Mouse (Mus musculus): ENCODE data around the gene Gm10376. TPM values are rescaled to one million over a fixed set of nuclear protein-coding genes. Genes with fewer than 3 reads are reported as not detected.

Gm10376 gene
- not detected for polyA plus RNA-seq (2017; shearing (Covaris generic))

GRCm38 (mm10) chr14:43015528-43015927 lies at the start of gene Gm10376:
Gene Gm10376, minus strand, starts transcription at chr14:43015628.

DNA sequence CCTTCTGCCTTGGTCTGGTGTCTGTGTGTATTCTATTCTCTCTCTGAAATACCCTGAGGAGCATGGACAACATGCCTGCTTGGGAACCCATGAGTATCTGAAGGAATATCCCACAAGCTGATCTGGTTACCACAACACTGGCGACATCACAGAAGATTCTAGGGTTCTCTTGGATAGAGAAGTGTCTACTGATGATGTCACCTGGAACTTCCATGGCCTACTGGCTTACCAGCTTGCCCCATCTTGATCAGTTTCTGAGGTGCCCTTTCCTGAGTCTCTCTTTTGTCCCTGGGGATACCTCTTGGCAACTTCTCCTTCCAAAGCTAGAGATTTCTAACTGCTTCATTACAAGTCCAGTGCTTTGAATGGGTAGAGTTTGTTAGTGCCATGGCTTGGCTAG lies 21.9 kb downstream of the Gm10376 start, which contains the start of gene Gm8082:
Gene Gm8082 (minus strand): TSS at position 101 of the 400 bp plus-strand sequence.

Other genes with a start within 250 kb of the Gm10376 start
- gene Gm3015, start 246.8 kb downstream of the Gm10376 start, polyA plus RNA-seq (2017; shearing (Covaris generic)): not detected
- gene Gm10377, start 217.6 kb downstream of the Gm10376 start, polyA plus RNA-seq (2017; shearing (Covaris generic)): not detected
- not detected for gene Gm21977, start 162.2 kb downstream of the Gm10376 start, polyA plus RNA-seq (2017; shearing (Covaris generic))
- not detected for gene Gm8082, start 22.0 kb downstream of the Gm10376 start, polyA plus RNA-seq (2017; shearing (Covaris generic))
- not detected for gene Gm8094, start 61.0 kb upstream of the Gm10376 start, polyA plus RNA-seq (2017; shearing (Covaris generic))
- not detected for gene Gm8104, start 85.0 kb upstream of the Gm10376 start, polyA plus RNA-seq (2017; shearing (Covaris generic))
- gene Gm7233, start 164.2 kb upstream of the Gm10376 start, polyA plus RNA-seq (2017; shearing (Covaris generic)): not detected
- gene Gm8122, start 219.7 kb upstream of the Gm10376 start, polyA plus RNA-seq (2017; shearing (Covaris generic)): not detected
- gene Gm8126, start 243.0 kb upstream of the Gm10376 start, polyA plus RNA-seq (2017; shearing (Covaris generic)): not detected

Measured in activated CD4-positive, CD25-positive, alpha-beta regulatory T cell, adult 9 weeks (primary cell).